Mouse (Mus musculus) MEL (cell line): ENCODE data around the gene Tmcc3. TPM values are rescaled to one million over a fixed set of nuclear protein-coding genes. Genes with fewer than 3 reads are reported as not detected.

Experiments used
- DNase-seq: peaks from one replicate; pipeline ENCODE4 v3.0.0; 2011; ENCODE audit warnings: low read depth, low spot score
- H3K27ac ChIP-seq: 2 replicates; pipeline ENCODE4 v1.5.1; 2012; ENCODE audit warnings: low read depth, mild to moderate bottlenecking, control low read depth, low read length, moderate library complexity; ENCODE audit not compliant: control insufficient read depth
- H3K27me3 ChIP-seq, 2 experiments: fragments of 150-350 bp in 1 of 2; sonication (generic) in 1 of 2; 2 replicates each; pipeline ENCODE4 v1.6.1; 2012; ENCODE audit warnings: low read length in 2 of 2, mild to moderate bottlenecking in 2 of 2, improper control_type of control experiment in 1 of 2, moderate library complexity in 1 of 2; ENCODE audit not compliant: insufficient read depth in 2 of 2, control insufficient read depth in 1 of 2
- H3K36me3 ChIP-seq, 2 experiments: 2 replicates each; pipeline ENCODE4 v1.6.1; 2012 to 2014; ENCODE audit warnings: low read length in 2 of 2, improper control_type of control experiment in 1 of 2, inconsistent platforms in 1 of 2, mild to moderate bottlenecking in 1 of 2; ENCODE audit not compliant: insufficient read depth in 2 of 2, control insufficient read depth in 1 of 2
- H3K4me1 ChIP-seq, 2 experiments: fragments of 150-350 bp in 1 of 2; sonication (generic) in 1 of 2; 2 replicates each; pipeline ENCODE4 v1.6.1; 2012; ENCODE audit warnings: low read length in 2 of 2, improper control_type of control experiment in 1 of 2, mild to moderate bottlenecking in 1 of 2; ENCODE audit not compliant: insufficient read depth in 2 of 2, control insufficient read depth in 1 of 2
- H3K4me3 ChIP-seq, 2 experiments: fragments of 150-350 bp in 1 of 2; sonication (generic) in 1 of 2; 2 replicates each; pipeline ENCODE4 v1.5.1; 2012; ENCODE audit warnings: low read depth in 2 of 2, low read length in 2 of 2, mild to moderate bottlenecking in 2 of 2, moderate library complexity in 2 of 2, control low read depth in 1 of 2, improper control_type of control experiment in 1 of 2; ENCODE audit not compliant: control insufficient read depth in 1 of 2, insufficient read depth in 1 of 2
- H3K79me2 ChIP-seq: 2 replicates; pipeline ENCODE4 v1.6.1; 2012; ENCODE audit warnings: mild to moderate bottlenecking, low read length, moderate library complexity; ENCODE audit not compliant: control insufficient read depth, poor library complexity, insufficient read depth
- H3K9ac ChIP-seq: 2 replicates; pipeline ENCODE4 v1.6.1; 2012; ENCODE audit warnings: low read depth, mild to moderate bottlenecking, control low read depth, low read length, moderate library complexity; ENCODE audit not compliant: control insufficient read depth, poor library complexity, severe bottlenecking
- H3K9me3 ChIP-seq: fragments of 150-350 bp; sonication (generic); replicated peaks from 2 replicates; pipeline ENCODE4 v1.6.1; 2012; ENCODE audit warnings: mild to moderate bottlenecking, low read length, improper control_type of control experiment, moderate library complexity; ENCODE audit not compliant: insufficient read depth
- BHLHE40 ChIP-seq: IDR thresholded peaks from 2 replicates; pipeline ENCODE4 v1.6.1; 2012; ENCODE audit warnings: low read depth, mild to moderate bottlenecking, inconsistent platforms, low read length, improper control_type of control experiment, borderline replicate concordance
- CHD1 ChIP-seq: IDR thresholded peaks from 2 replicates; pipeline ENCODE4 v1.6.1; 2012; ENCODE audit warnings: low read depth, mild to moderate bottlenecking, inconsistent platforms, low read length, improper control_type of control experiment
- CHD2 ChIP-seq: IDR thresholded peaks from 2 replicates; pipeline ENCODE4 v1.6.1; 2011; ENCODE audit warnings: low read length, improper control_type of control experiment
- CTCF ChIP-seq, 3 experiments: IDR thresholded peaks in 2 of 3; conservative IDR thresholded peaks in 1 of 3; 2 replicates each; pipeline ENCODE4 v1.5.1; 2011 to 2012; ENCODE audit warnings: low read length in 3 of 3, low read depth in 2 of 3, mild to moderate bottlenecking in 2 of 3, improper control_type of control experiment in 1 of 3, inconsistent platforms in 1 of 3, mixed read lengths in 1 of 3, moderate library complexity in 1 of 3; ENCODE audit not compliant: control insufficient read depth in 1 of 3, insufficient read depth in 1 of 3, poor library complexity in 1 of 3, severe bottlenecking in 1 of 3
- KAT2A ChIP-seq: conservative IDR thresholded peaks from 2 replicates; pipeline ENCODE4 v1.6.1; 2012; ENCODE audit warnings: low read depth, low read length, improper control_type of control experiment, inconsistent platforms
- MEF2A ChIP-seq: IDR thresholded peaks from 2 replicates; pipeline ENCODE4 v1.6.1; 2014; ENCODE audit warnings: low read depth, mild to moderate bottlenecking, inconsistent platforms, low read length, improper control_type of control experiment; ENCODE audit not compliant: poor library complexity, insufficient replicate concordance, severe bottlenecking; ENCODE audit errors: extremely low read depth
- MYB ChIP-seq: IDR thresholded peaks from 2 replicates; pipeline ENCODE4 v1.6.1; 2011; ENCODE audit warnings: mild to moderate bottlenecking, low read depth, low read length, improper control_type of control experiment
- NELFE ChIP-seq: IDR thresholded peaks from 2 replicates; pipeline ENCODE4 v1.6.1; 2011; ENCODE audit warnings: low read depth, low read length, improper control_type of control experiment
- NRF1 ChIP-seq: IDR thresholded peaks from 2 replicates; pipeline ENCODE4 v1.6.1; 2014; ENCODE audit warnings: low read depth, mild to moderate bottlenecking, inconsistent platforms, low read length, improper control_type of control experiment, moderate library complexity; ENCODE audit not compliant: poor library complexity, insufficient read depth, severe bottlenecking
- POLR2A ChIP-seq, 2 experiments: IDR thresholded peaks; 2 replicates each; pipeline ENCODE4 v1.6.1; 2011 to 2012; ENCODE audit warnings: low read length in 2 of 2, mild to moderate bottlenecking in 2 of 2, control low read depth in 1 of 2, improper control_type of control experiment in 1 of 2, low read depth in 1 of 2, moderate library complexity in 1 of 2; ENCODE audit not compliant: control insufficient read depth in 1 of 2, insufficient read depth in 1 of 2, poor library complexity in 1 of 2
- POLR2AphosphoS2 ChIP-seq: IDR thresholded peaks from 2 replicates; pipeline ENCODE4 v1.6.1; 2011; ENCODE audit warnings: low read length, improper control_type of control experiment
- TAL1 ChIP-seq: IDR thresholded peaks from 2 replicates; pipeline ENCODE4 v1.6.1; 2012; ENCODE audit warnings: mild to moderate bottlenecking, inconsistent platforms, low read length, moderate library complexity, mixed read lengths
- TBP ChIP-seq: IDR thresholded peaks from 2 replicates; pipeline ENCODE4 v1.8.0; 2011; ENCODE audit warnings: low read depth, low read length, improper control_type of control experiment
- USF2 ChIP-seq, 2 experiments: IDR thresholded peaks; 2 replicates each; pipeline ENCODE4 v1.6.1; 2011 to 2012; ENCODE audit warnings: improper control_type of control experiment in 2 of 2, low read length in 2 of 2, borderline replicate concordance in 1 of 2, inconsistent platforms in 1 of 2, low read depth in 1 of 2, mild to moderate bottlenecking in 1 of 2; ENCODE audit not compliant: insufficient read depth in 1 of 2
- ZMIZ1 ChIP-seq: IDR thresholded peaks from 2 replicates; pipeline ENCODE4 v1.6.1; 2012; ENCODE audit warnings: low read depth, mild to moderate bottlenecking, inconsistent platforms, low read length, improper control_type of control experiment, moderate library complexity
- polyA plus RNA-seq, 2 experiments: library from polyadenylated mRNA; stranded (reverse) in 1 of 2; unstranded in 1 of 2; fragments of >175 nt in 1 of 2; fragments of >200 nt in 1 of 2; gene quantifications; 2 replicates each; pipeline versions ENCODE4 v1.2.1 to v1.2.4; 2012; ENCODE audit warnings: low replicate concordance in 2 of 2, low read depth in 1 of 2; ENCODE audit not compliant: insufficient read length in 2 of 2, insufficient read depth in 1 of 2, missing spikeins in 1 of 2
- total RNA-seq: library from RNA; depleted of rRNA; stranded (reverse); fragments of 300-350 nt; gene quantifications from 2 replicates; pipeline ENCODE4 v1.2.3, GENCODE M21; 2012

Gene Tmcc3
- total and polyA plus RNA-seq, 3 experiments: 1.3 to 2.6 TPM; not detected in 1

- H3K36me3 ChIP-seq: peaks cover 0 to under 1% of the 10 kb centered on the region in 2 experiments; a peak in 2 of 4 replicates
- TF ChIP-seq NELFE (no peak), KAT2A (no peak)
- no peak overlapping the region for H3K27ac ChIP-seq
- no peaks in the 10 kb centered on the region for H3K9me3 ChIP-seq
- no peaks in the 10 kb centered on the region; a peak in 1 of 4 replicates for H3K27me3 ChIP-seq
- H3K4me1 ChIP-seq: peaks cover 9 to 13% of the 10 kb centered on the region in 2 experiments
- no peak overlapping the region for H3K4me3 ChIP-seq
- H3K9ac ChIP-seq: no peak overlapping the region
- H3K79me2 ChIP-seq: peaks cover 3% of the 10 kb centered on the region; the same call in 1 of the 2 replicates
- DNase-seq: no peak
Measured at GRCm38 (mm10) chr10:94512771-94513170, 201.0 kb downstream of the Tmcc3 start.

- Histone ChIP-seq H3K79me2 (peaks cover 3% of the 10 kb centered on the region; the same call in 1 of the 2 replicates), H3K9me3 (no peaks in the 10 kb centered on the region), H3K27ac (no peak overlapping the region), H3K4me1 (peaks cover 15 to 18% of the 10 kb centered on the region in 2 experiments), H3K4me3 (peak overlapping the region; percentile 46 to 82), H3K36me3 (peaks cover 0 to 7% of the 10 kb centered on the region in 2 experiments; a peak in 2 of 4 replicates), H3K27me3 (no peaks in the 10 kb centered on the region; a peak in 1 of 4 replicates), H3K9ac (peak overlapping the region; percentile 67)
- no peak for DNase-seq
- TF ChIP-seq CHD1 (no peak), MEF2A (no peak), CHD2 (no peak), USF2 (IDR thresholded peaks at IDR 0.05; ENCODE audit: borderline replicate concordance in 1 of 2, insufficient read depth in 1 of 2, low read depth in 1 of 2, low read length in 2 of 2) (no peak), TBP (no peak), CTCF (IDR thresholded peaks at IDR 0.05 in 2 of 3, conservative IDR thresholded peaks at IDR 0.05 in 1 of 3; ENCODE audit: control insufficient read depth in 1 of 3, insufficient read depth in 1 of 3, low read depth in 2 of 3, low read length in 3 of 3, poor library complexity in 1 of 3, severe bottlenecking in 1 of 3) (no peak), TAL1 (no peak), MYB (no peak), BHLHE40 (no peak)
Measured at GRCm38 (mm10) chr10:94514091-94514505, 202.3 kb downstream of the Tmcc3 start.

GRCm38 (mm10) chr10:94514506-94515178, 202.9 kb downstream of the Tmcc3 start:
- Histone ChIP-seq H3K4me1 (peaks cover 15 to 18% of the 10 kb centered on the region in 2 experiments), H3K9ac (peak overlapping the region; percentile 67), H3K27ac (no peak overlapping the region), H3K36me3 (peaks cover 0 to 7% of the 10 kb centered on the region in 2 experiments; a peak in 2 of 4 replicates), H3K27me3 (no peaks in the 10 kb centered on the region), H3K79me2 (peaks cover 3% of the 10 kb centered on the region; the same call in 1 of the 2 replicates), H3K9me3 (no peaks in the 10 kb centered on the region), H3K4me3 (peak overlapping the region; percentile 82 to 95)
- TF ChIP-seq POLR2A (IDR thresholded peaks at IDR 0.05; ENCODE audit: control insufficient read depth in 1 of 2, insufficient read depth in 1 of 2, low read depth in 1 of 2, low read length in 2 of 2, poor library complexity in 1 of 2) (peak; percentile 24 to 69; a peak in 3 of 4 replicates), NRF1 (peak; percentile 56; the same call in 1 of the 2 replicates), NELFE (peak; percentile 54), ZMIZ1 (peak; percentile 68; the same call in 1 of the 2 replicates), POLR2AphosphoS2 (no peak)
- DNase-seq: peak; percentile 67
